Mouse (Mus musculus) liver, adult 2 months (tissue): ENCODE measurements around the gene Pou4f1.

Experiments
- CTCF ChIP-seq: fragments of 200-500 bp; IDR thresholded peaks from 2 replicates; pipeline ENCODE4 v1.5.1; 2011; ENCODE audit warnings: low read depth, low read length, control low read depth
- POLR2A ChIP-seq: fragments of 200-500 bp; IDR thresholded peaks from 2 replicates; pipeline ENCODE4 v1.6.1; 2011; ENCODE audit warnings: low read length, control low read depth; ENCODE audit not compliant: insufficient read depth; ENCODE audit errors: extremely low read depth

GRCm38 (mm10) chr14:104466557-104466956 lies 1.2 kb downstream of the Pou4f1 start:
- TF ChIP-seq POLR2A: no peak
- no peak for TF ChIP-seq CTCF
